Mouse (Mus musculus) WW6 (cell line): Measurements from ENCODE around the gene Dpf1.

Source experiments
- DNase-seq: peaks from one replicate; pipeline ENCODE4 v3.0.0-alpha.2; 2013; ENCODE audit warnings: low read depth, low spot score

Dpf1 gene

DNA sequence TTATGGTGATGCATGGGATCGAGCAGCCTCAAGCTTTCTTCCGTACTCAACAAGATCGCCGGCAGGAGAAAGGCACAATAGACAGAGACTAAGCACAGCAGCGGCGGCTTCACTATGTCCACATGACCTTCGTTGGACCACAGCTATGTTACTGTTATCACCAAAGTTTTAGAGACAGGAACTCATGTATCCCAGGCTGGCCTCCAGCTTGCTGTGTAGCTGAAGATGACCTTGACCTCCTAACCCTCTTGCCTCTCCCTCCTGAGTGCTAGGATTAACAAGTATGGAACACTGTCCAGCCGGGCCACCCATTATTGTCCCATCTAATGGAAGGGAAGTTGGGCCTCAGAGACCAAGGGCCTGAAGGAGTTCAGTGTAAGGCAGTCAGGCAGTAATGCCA lies 37.1 kb downstream of the Dpf1 start:
- DNase-seq: no peak

DNA sequence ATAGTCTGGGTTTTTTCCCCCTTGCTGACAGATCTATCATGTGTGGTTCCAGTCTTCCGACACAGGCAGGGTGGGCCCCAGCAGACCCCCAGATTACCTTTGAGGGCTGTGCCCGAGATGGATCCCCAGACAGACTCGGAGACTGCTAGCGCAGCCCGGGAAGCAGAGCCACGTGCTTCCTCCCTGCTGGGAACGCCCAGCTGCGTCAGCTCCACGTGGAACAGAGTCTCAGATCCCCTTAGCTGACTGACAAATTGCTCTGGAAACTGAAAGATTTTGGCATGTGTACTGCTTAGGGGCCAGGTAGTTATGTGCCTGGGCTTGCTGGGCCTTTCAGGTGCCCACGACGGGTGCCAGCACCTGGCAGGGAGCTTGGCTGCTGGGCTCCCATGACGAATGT lies 38.0 kb downstream of the Dpf1 start:
- DNase-seq: no peak

- no peak for DNase-seq
Observed at GRCm38 (mm10) chr7:29342489-29343092, 38.8 kb downstream of the Dpf1 start.

DNA sequence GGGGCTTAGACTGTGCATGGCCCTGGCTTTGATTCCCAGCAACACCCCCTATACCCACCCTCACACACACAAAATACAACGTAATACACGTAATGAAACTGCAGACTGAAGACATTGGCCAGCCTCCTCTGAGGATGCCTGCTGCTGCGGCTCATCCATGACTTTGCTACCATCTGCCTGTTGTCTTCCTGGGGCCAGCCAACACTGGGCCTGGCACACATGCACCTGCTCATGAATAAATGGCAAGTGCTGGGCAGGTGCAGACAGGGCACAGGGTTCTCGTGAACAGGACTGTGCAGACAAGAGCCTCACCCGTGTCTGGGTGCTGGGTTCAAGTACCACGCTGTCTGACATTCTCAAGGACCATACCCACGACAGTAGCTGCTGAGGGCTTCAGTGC lies 40.0 kb downstream of the Dpf1 start:
- no peak for DNase-seq

- DNase-seq: no peak
Observed at GRCm38 (mm10) chr7:29345534-29345933, 41.8 kb downstream of the Dpf1 start.

DNA sequence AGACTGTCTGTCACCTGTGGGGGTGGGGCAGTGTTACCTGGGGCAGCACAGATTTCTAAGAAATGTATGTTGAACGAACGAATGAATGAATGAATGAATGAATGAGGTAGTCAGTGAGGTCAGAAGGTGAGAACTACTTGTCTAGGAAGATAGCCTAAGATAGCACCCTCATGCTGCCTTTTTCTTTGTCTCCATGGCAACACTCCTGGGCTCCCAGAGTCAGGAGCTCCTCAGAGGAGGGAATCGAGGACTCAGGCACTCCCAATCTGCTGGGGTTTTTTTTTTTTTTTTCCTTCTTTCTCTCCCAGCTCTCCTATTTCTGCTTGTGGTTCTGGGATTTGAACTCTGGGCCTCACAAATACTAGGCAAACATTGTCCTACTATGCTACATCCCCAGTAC lies 42.5 kb downstream of the Dpf1 start:
- no peak for DNase-seq

GRCm38 (mm10) chr7:29350489-29350888 lies 46.7 kb downstream of the Dpf1 start:
- no peak for DNase-seq

DNA sequence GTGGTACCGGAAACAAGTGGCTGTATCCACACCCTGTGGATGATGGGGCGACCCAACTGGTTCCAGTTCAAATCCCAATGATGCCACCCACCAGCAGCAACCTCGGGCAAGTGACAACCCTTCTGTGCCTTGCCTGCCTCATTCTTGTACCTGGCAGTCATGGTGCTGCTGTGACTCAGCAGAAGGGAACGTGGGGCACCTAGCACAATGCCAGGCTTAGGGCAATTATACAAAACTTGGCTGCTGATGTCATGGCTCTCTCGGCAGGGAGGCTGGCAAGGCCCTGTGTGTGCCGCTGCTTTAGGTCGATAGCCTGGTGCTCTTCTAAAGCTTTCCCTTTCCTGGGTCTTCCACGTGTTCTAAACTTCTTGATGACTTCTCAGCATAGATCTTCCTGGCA lies 48.5 kb downstream of the Dpf1 start:
- DNase-seq: no peak

GRCm38 (mm10) chr7:29354161-29354560 lies 50.4 kb downstream of the Dpf1 start:
- DNase-seq: no peak

DNA sequence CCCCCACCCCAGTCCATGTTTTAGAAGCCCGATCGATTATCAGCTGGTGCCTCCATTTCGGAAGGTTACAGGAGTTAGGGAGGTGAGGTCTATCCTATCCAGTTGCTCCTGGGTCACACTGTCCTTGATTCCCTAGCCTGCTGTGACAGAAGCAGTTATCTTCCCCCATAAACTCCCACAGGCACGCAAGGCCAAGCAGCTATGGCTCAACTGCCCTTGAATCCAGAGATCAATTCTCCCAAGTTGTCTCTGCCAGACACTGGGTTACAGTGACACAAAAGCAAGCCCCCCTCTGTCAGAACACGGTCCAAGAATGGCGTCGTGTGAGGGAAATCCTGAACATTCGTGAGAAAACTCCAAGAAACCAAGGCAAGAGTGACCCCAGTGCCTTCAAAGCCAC lies 51.7 kb downstream of the Dpf1 start:
- no peak for DNase-seq

DNA sequence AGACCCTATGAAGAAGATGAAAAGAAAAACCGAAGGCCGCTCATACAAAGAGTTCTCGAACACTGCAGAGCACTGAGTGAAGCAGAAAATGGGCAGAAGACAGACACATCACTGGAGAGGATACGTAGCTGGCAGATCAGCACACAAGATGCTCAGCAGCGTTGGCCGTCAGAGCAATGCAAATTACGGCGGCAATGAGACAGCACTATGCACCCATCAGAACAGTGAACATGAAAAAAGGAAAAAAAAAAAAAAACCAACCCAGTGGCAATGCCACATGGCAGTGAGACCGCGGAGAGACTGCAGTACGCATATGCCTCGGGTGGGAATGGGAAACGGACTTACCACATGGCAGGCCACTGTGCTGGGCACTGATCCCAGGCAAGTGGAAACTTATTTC lies 57.7 kb downstream of the Dpf1 start:
- DNase-seq: no peak

- DNase-seq: no peak
Observed at GRCm38 (mm10) chr7:29364052-29364451, 60.3 kb downstream of the Dpf1 start.

DNA sequence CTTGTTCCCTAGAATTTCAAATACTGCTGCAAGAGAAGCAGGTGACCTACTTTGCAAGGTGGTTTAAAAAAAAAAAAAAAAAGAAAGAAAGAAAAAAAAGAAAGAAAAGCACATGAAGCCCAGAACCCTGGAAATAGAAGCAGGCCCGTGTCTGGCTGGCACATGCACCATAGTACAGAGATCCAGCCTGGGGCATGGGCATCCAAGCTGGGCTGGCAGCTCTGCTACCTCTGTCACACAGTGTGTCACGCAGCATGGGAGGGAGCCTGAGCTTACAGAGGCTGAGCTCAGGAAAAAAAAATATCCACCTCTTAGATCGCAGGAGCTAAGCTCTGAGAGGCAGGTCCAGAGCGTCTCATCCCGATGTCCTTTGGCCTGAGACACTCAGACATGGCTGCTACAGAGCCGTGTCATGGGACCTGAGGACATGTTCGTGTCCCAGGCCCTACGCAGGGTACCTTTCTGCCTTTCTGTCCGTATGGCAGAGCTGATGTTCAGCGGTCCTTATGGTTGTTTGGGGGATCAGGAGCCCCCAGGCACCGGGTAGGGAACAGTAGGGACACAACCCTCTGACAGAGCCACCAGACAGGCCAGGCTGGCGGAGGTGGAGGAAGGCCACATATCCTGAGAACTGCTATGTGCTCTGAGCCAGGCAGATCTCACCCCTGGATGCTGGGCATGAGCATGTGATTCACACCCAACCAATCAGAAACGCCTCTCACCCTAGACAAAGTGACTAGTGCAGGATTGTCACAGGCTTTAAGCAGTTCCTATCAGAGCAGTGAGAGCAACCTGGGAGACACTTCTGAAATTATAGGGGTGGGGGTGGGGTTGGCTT lies 63.6 kb downstream of the Dpf1 start:
- DNase-seq: no peak
